Mouse (Mus musculus): ENCODE data around the gene Slc38a3.
A peak's percentile ranks its signal among the peaks of the same experiment; 100 is the strongest.

Gene Slc38a3

DNA sequence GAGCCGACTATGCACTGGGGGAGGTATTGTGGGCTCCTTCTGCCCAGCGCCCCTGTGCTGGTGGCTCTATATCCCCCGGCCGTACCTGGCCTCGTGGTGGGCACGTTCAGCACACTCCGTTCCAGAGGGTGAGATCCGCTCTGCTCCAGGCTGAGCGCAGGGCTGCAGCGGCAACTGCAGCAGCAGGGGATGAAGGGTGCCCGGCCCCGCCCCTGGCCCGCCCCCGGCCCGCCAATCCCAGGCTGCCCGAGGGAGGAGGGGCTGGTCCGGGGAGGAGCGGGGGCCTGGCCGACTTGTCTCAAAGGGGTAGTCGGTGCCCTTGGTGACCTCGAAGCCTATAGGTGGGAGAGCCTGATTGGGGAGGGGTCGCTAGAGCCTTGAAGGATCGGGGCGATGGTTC lies 2.1 kb downstream of the Slc38a3 start:
- no peak for DNase-seq (ENCODE audit: low read depth, low spot score)

DNA sequence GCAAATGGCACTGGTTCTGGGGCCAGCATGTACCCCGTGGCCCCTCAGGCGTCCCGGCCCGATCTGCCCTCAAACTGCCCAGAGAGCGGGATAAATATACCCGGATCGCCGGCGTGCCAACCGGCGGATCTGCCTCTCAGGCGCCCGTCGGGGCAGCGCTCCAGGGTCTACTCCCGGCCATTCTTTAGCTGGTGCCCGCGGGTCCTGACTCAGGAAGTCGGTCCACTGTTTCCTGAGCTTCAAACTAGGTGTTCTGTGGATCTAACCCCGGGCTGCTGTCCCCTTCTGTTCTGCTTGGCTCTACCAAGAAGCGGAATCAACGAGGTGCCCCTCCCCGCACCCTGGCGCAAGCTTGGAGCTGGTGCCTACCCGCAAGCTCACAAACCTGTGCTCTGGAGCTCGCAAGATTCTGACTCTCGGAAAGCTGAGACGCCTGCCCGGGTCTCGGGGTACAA lies 2.6 kb downstream of the Slc38a3 start:
- no peak for DNase-seq (ENCODE audit: low read depth, low spot score)

DNA sequence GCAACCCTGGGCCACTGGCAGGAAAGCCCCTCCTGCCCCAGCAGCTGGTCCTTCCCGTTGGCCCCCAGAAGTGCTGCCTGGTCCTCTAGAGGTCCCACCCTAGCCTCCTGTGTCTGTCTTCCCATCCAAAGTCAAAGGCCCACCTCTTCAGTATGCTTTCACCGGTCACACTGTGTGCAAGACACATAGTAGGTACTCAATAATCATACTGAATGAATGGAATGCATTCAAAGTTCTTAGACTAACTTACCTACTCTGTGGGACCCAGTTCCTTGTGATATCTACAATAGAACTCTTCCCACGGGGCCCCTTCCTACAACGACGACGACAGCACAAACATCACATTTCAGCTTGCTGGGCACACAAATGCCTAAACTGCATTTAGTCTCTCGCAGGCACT lies 4.0 kb downstream of the Slc38a3 start:
- no peak for DNase-seq (ENCODE audit: low read depth, low spot score)

DNA sequence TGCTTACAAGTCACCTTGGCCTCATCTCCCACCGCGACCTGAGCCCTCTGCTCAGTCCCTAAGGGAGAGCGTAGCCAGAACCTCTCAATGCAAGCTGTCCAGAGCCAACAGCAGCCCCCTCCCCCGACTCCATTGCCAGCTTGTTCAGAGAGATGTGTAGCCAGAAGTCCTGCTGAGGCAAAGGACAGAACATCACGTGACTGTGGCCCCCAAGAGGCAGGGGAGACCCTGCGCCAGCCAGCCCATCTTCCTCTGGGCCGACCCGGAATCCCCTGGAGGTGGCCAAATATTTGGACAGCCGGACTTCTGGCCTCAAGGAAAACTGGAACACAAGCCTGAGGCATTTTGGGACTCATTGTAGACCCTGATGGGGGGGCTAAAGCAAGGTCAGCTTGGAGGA lies 5.8 kb downstream of the Slc38a3 start:
- DNase-seq (ENCODE audit: low read depth, low spot score), result no peak

DNA sequence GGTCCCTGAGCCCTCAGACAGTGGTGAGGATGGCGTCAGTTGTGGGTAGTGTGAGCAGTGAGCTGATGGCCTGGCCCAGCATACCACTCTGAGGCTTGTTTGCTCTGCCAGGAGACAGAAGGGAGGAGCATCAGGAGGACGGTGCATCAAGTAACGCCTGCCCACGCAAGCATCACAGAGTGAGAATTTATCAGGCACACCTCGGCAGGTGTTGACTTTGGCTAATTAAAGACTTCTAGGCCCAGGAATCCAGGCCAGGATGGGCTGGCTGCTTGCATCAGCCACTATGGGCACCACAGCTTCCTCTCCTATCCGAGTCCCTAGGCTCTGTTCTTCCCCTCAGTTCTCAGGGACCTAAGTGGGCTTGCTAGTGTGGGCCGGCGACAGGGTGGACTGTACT lies 7.0 kb downstream of the Slc38a3 start:
- DNase-seq (ENCODE audit: low read depth, low spot score), result no peak

DNA sequence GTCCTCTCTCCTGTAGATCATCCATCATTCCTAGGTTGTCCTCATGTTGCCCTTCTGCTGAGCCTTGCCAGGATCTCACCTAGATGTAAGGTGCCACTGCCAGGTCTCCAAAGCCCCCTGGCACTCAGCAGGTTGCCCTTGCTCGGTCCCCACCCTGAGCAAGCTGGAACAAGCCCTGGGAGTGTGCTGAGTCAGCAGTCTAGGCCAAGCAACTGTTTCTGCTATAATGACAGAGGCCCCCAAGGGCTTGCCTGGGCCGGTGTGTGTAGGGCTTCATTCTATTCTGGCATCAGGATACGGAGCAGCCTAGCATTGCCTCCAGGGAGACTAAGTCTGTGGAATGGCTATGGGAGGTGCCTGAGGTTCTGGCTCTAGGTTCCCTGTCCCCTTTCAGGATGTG lies 8.6 kb downstream of the Slc38a3 start:
- DNase-seq (ENCODE audit: low read depth, low spot score), result no peak

DNA sequence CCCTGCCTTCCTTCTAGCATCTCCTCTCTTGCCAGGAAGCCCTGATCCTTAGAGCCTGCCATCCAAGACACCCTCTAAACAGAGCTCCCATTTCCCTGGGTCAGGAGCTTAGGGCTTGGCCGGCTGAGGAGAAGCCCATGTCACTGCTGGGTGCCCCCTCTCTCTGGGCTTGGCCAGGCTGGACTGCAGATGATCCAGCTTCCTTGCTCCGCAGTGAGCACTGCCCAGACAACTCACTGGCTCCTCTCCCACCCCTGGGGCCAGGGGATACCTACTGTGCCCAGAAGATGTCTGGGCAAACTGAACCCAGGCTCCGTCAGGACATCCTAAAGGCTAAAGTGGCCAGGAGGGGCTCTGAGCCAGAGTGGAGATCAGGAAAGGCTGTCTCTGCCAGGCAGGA lies 9.4 kb downstream of the Slc38a3 start:
- no peak for DNase-seq (ENCODE audit: low read depth, low spot score)

DNA sequence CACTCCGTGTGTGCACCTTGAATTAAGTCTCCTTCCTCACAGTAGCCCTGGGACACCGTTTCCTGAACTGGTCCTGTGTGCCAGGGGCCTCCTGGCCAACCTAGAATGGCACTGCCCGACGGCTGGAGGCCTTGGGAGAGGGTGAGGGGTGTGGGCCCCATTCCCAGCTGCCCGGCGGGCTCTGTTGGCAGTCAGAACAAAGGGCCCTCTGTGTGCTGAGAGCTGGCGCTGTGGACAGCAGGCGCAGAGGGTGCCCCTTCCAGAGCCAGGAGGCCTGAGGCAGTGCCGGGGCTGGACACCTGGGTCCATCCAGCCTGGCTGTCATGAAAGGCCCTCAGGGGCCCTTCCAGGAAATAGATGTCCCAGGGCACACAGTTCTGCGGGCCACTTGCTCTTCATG lies 9.8 kb downstream of the Slc38a3 start:
- DNase-seq (ENCODE audit: low read depth, low spot score), result no peak

DNA sequence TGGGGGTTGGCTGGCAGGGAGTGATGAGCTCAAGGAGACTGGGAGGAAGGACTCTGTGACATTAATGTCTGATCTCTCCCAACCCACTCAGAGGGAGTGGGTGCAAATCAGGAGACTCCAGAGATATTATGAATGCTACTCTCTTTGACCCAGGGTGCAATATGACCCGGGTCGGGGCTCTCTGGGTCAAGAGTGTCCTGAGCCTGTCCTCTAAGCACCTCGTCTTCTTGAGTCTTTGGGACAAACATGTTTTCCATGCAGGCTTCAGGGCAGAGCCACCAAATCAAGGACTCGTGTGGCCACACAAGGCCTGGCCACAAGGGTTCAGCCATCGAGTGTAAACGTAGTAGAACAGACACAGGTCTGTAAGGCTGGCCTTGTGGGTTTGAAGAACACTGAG lies 11.2 kb downstream of the Slc38a3 start:
- no peak for DNase-seq (ENCODE audit: low read depth, low spot score)

DNA sequence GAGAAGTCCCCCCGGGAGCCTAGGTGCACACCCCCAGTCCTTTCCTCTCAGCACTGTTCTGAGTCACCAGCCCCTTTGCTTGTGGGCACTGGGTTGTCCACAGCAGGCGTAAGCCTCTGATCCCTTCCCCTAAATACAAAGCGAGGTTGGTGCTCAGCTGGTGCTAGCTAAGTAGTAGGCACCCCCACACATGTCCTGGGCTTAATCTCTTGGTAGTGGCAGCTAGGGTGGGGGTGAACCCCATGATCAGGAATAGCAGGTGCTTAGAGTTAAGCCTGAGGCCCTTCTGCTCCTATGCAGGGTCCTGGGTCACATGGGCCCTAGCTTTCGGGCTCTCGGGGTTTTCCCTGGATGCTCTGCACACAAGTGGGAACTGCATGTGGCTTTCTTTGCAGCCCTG lies 12.2 kb downstream of the Slc38a3 start:
- no peak for DNase-seq (ENCODE audit: low read depth, low spot score)

DNA sequence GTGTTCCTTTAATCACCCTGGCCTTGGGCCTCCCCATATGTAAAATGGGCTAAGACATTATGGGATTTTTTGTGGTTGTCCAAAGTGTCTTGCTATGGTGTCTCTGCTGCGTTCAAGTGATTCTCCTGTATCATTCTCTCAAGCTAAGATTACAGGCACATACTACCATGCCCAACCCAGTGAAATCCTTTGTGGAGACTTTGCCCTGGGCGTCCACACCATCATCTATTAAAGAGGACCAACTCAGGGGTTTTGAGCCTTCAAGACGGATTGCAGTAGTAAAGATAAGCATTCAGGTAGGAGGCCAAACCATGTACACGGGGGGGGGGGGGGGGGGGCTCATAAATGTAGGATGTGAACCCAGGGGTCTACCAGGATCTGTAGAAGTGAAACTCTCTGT lies 14.7 kb downstream of the Slc38a3 start:
- DNase-seq (ENCODE audit: low read depth, low spot score), result no peak

DNA sequence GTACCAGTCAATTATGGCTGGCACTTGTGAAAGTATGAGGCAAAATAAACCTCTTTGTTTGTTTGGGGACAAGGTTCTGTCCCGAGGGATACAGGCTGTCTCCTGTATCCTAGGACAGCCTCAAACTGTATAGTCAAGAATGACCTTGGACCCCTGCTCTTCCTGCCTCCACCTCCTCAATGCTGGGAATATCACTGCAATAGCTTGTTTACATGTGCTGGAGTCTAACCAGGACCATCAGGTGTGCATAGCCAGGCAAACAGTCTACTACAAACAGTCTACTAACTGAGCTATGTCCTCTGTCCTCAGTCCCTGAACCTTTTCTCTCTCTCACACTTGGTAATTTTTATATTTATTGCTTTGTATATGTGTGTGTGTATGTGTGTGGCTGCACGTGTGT lies 15.9 kb downstream of the Slc38a3 start:
- DNase-seq (ENCODE audit: low read depth, low spot score), result no peak

DNA sequence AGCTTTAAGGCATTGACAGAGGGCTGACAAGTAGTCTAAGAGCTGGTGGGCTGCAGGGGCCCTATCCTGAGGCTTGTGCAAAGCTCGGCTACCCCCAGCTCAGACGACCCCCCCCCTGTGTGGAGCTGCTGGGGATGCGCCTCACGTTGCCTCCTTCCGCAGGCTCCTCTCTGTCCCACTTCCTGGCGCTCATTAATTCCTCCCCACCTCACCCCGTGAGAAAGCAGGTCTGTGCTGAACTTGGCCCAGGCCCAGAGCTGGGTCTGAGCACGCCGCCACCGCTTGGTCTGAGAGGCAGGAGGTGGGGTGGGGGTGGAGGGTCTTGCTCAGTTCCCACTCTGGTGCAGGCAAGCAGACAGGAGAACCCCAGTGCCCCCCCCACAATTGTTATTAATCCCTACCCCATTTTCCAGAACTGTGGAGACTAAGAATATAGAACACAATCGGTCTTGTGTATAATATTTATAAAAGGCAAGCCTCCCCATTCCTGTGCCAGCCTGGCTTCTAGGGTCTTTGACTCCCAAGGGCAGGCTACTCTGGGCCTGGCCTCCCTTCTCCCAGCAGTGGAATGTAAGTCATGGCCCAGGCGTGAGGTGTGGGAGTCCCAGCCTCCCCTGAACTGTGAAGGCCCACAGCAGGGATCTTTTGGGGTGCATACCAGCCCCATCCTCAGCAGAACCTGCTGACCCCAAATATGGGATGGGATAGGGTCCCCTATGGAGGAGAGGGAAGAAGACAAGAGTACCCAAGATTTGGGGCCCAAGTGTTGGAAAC lies 18.4 kb downstream of the Slc38a3 start:
- DNase-seq (ENCODE audit: low read depth, low spot score), result no peak

DNA sequence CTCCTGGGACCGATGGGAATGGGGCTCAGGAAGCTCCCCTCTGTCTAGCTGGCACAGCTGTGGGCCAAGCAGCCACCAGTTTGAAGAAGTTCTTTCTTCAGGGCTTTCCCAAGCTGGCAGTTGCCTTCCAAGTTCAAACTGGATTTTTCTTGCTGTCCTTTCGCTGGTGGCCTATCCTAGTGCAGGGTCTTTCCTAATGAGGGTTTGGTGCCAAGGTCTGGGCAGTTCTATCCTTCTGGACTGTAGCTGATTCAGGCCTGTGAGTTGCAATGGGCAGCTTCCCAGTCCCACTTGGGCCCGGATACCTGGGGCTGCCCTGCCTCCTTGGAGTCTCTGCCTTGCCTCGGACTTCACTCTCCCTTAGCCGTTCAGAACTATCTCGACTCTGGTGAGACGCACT lies 19.1 kb downstream of the Slc38a3 start:
- DNase-seq (ENCODE audit: low read depth, low spot score), result no peak

DNA sequence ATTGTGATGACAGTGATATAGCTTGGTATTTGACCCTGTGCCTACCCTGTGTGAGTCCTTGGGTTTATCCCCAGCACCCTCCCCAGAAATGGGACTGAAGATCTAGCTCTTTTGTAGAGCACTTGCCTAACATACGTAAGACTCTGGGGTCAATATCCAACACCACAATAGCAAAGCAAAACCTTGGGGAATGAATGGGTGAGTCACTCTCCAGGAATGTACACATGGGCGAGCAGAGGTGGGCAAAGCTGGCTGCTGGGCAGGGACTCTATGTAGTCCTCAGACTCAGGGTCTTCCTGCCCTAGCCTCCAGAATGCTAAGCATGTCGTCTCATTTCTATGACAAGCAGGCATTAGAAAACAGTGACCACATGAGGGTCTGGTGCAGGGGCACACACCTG lies 20.6 kb downstream of the Slc38a3 start:
- DNase-seq (ENCODE audit: low read depth, low spot score), result peak; percentile 55

DNA sequence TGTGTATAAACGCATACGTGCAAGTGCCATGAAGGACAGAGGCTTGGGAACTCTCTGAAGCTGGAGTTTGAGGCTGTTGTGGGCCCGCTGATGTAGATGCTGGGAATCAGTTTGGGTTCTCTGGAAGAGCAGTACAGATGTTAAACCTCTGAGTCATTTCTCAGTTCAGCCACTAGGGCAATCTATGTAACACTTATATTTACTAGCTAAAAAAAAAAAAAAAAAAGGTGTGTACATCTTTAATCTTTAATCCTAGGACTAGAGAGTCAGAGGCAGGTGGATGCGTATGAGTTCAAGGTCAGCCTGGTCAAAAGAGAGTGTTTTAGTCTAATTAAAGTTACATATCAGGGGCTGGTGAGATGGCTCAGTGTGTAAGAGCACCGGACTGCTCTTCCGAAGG lies 22.4 kb downstream of the Slc38a3 start:
- DNase-seq (ENCODE audit: low read depth, low spot score), result peak; percentile 65

DNA sequence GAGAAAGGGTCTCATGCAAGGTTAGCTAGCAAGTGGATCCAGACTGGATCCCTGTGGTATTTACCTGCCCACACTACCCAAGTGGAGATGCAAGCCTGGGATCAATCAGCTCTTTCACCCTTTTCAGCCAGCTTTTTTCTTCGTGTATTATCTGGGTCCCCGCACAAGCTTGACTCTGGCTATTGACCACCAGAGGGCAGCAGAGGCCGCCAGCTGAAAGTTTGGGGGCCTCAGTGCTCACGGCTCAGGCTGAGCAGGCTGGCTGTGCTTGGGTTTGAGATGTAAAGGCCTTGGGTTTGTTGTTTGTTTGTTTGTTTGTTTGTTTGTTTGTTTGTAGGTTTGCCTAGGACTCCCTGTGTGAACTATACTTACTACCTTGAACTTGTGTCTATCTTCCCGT lies 23.8 kb downstream of the Slc38a3 start:
- DNase-seq (ENCODE audit: low read depth, low spot score), result peak; percentile 87

DNA sequence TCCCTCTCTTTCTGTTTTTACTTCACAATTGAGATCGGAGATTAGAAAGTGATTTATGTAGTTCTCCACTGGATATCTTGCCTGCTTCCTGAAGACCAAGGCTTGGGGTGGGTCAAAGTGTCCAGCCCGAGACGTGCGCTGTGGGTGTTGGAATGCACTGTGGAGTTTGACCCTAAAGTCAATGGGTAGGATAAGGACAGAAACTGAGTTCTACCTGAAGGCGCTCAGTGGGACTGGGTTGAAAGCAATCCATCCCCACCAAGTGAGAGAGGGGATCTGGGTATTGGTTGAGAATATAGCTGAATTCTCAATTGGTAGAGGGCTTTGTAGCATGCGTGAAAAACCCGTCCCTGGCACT lies 24.2 kb downstream of the Slc38a3 start:
- DNase-seq (ENCODE audit: low read depth, low spot score), result no peak

DNA sequence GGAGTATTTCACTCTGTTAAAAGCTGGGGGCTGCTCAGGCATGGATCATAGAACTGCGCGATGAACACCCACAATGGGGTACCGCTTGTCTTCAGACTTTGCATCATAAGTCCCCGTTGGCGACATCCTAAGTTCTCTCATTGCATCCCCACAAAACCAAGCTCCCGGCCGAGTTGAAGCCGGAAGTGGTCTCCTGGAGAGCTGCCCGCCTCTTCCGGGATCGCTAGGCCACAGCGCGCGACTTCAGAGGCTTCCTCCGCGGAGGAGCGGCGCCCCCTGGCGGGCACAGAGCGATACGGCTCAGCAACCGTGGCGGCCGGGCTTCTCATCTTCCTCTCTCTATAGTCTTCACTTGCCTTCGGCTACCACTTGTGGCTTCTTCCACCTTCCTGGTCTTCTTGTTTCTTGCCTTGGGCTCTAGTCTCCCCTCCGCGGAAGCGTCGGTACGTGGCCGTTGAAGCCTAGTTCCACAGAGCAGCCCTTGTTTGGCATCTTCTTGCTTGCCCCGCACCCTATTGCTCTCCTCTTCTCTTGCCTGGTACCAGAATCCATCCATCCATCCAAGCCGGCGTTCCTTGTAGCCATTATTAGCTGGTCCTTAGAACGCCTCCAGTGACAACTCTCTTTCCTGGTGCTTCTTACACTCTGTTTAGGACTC lies 24.7 kb downstream of the Slc38a3 start:
- peak; percentile 90 for DNase-seq (ENCODE audit: low read depth, low spot score)

DNA sequence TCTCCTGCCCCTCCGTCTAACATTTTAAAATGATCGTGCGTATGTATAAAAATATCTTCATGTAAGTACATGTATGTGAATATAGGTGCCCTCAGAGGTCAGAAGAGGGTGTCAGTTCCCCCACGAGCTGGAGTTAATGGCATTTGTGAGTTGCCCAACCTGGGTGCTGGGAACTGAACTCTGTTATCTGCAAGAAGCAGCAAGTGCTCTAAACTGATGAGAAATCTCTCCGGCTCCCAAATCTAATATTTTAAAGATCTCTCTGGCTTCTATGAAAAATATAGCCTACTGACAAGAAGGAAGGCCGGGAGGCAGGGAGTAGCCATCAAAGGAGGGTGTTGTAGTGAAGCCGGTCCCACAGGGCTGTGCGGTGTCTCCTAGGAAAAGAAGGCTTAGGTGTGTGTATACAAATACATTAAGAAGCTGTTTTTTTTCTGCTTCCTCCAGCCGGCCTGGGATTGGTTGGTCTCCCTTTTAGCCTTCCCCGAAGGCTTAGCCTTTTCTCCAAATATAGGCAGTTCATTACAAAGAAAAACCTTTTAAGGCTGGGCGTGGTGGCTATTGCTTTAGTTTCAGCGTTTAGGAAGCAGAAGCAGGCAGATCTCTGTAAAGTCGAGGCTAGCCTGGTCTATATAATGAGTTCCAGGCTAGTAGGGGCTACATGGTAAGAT lies 25.7 kb downstream of the Slc38a3 start:
- DNase-seq (ENCODE audit: low read depth, low spot score), result no peak

DNA sequence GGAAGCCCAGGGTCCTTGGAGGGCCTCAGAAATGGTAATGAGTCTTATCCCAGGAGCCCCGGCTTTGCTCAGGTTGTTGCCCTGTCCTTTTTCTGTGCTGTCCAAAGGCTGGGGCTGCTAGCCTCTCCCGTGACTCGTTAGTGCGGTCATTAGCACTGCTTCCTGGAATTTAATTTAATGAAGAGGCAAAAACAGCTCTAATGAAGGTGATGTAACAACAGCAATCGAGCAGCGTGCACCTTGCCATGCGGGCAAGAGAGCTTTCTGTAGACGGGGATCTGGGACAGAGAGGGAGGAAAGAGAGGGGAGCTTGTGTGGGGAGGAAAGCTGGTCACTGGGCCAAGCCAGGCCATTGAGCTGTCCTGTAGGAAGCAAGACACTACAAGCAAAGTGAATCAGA lies 27.7 kb downstream of the Slc38a3 start:
- DNase-seq (ENCODE audit: low read depth, low spot score), result no peak

DNA sequence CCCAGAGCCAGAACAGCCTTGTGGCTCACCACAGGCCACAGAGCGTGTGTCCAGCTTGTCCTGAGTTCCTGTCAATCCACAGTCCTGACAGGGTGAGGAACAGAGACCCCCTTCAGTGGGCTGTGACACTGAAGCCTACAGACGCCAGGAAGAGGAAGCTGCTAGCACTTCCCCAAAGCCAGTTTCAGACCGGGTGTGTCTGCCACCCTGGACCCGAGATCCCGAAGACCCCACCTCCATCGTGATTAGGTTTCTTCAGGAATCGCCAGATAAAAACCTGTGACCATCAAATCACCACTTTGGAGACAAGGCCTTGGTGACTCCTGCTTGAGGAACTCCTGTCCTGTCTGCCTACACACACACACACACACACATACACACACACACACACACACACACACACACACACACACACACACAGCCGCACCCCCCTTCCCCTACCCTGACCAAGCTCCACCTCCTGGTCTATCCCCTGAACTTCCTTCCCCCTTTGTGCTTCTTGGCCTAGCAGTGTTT lies 29.0 kb downstream of the Slc38a3 start:
- no peak for DNase-seq (ENCODE audit: low read depth, low spot score)

DNA sequence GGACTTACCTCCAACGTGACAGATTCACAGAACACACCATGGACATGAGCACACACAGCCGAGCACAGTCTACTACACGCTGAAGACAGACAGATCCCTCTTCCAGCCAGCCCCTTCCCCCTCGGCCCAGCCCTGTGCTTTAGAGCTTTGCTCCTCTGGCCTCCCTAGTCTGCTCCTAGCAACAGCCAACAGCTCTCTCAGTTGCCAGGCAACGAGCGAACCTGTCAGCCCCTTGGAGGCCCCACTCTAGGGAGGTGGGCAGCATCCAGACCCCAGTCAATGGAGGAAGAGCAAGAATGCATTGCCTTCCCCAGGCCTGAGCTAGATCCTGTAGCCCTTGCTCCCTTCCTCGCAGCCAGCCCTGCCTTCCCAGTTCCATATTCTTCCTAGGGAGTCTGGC lies 32.3 kb downstream of the Slc38a3 start:
- no peak for DNase-seq (ENCODE audit: low read depth, low spot score)
